Mouse (Mus musculus): ENCODE data around the gene Otud3. TPM values are rescaled to one million over a fixed set of nuclear protein-coding genes. Genes with fewer than 3 reads are reported as not detected.
A peak's percentile ranks its signal among the peaks of the same experiment; 100 is the strongest.

The Otud3 gene
- polyA plus RNA-seq, 1 experiment = 8.4 TPM

- 67% methylated on average over 6 of the region's 6 CpGs for WGBS
- Histone ChIP-seq H3K36me3 (ENCODE audit: control insufficient read depth, insufficient read depth, low read length) (peaks cover 1% of the 10 kb centered on the region; the same call in 1 of the 2 replicates), H3K27me3 (replicated peaks; ENCODE audit: control insufficient read depth, insufficient read depth, low read length) (no peaks in the 10 kb centered on the region), H3K4me3 (ENCODE audit: insufficient read depth, low read depth, low read length) (no peak overlapping the region), H3K4me1 (ENCODE audit: control insufficient read depth, insufficient read depth, low read length) (no peaks in the 10 kb centered on the region), H3K27ac (ENCODE audit: insufficient read depth, low read depth, low read length) (no peak overlapping the region)
- DNase-seq = no peak
- TF ChIP-seq POLR2A (IDR thresholded peaks at IDR 0.05; ENCODE audit: low read depth, low read length) (no peak), CTCF (conservative IDR thresholded peaks at IDR 0.05; ENCODE audit: insufficient read depth, insufficient read length, low read depth, low read length) (no peak)
Measured at GRCm38 (mm10) chr4:138892655-138893054, 21.1 kb downstream of the Otud3 start.

GRCm38 (mm10) chr4:138889635-138890034, 24.1 kb downstream of the Otud3 start:
- 80% methylated on average over 8 of the region's 8 CpGs for WGBS
- TF ChIP-seq POLR2A (IDR thresholded peaks at IDR 0.05; ENCODE audit: low read depth, low read length) = no peak
- no peak for TF ChIP-seq CTCF (conservative IDR thresholded peaks at IDR 0.05; ENCODE audit: insufficient read depth, insufficient read length, low read depth, low read length)
- H3K4me3 ChIP-seq (ENCODE audit: insufficient read depth, low read depth, low read length) = no peak overlapping the region
- no peak overlapping the region for H3K27ac ChIP-seq (ENCODE audit: insufficient read depth, low read depth, low read length)
- no peak for DNase-seq
- H3K4me1 ChIP-seq (ENCODE audit: control insufficient read depth, insufficient read depth, low read length) = no peaks in the 10 kb centered on the region
- H3K27me3 ChIP-seq (replicated peaks; ENCODE audit: control insufficient read depth, insufficient read depth, low read length) = no peaks in the 10 kb centered on the region
- H3K36me3 ChIP-seq (ENCODE audit: control insufficient read depth, insufficient read depth, low read length) = no peaks in the 10 kb centered on the region

GRCm38 (mm10) chr4:138889165-138889564, 24.6 kb downstream of the Otud3 start:
- H3K4me1 ChIP-seq (ENCODE audit: control insufficient read depth, insufficient read depth, low read length) = no peaks in the 10 kb centered on the region
- H3K27me3 ChIP-seq (replicated peaks; ENCODE audit: control insufficient read depth, insufficient read depth, low read length) = no peaks in the 10 kb centered on the region
- no peak overlapping the region for H3K4me3 ChIP-seq (ENCODE audit: insufficient read depth, low read depth, low read length)
- TF ChIP-seq CTCF (conservative IDR thresholded peaks at IDR 0.05; ENCODE audit: insufficient read depth, insufficient read length, low read depth, low read length) = no peak
- TF ChIP-seq POLR2A (IDR thresholded peaks at IDR 0.05; ENCODE audit: low read depth, low read length) = no peak
- H3K27ac ChIP-seq (ENCODE audit: insufficient read depth, low read depth, low read length) = no peak overlapping the region
- WGBS = 74% methylated on average over 7 of the region's 7 CpGs
- H3K36me3 ChIP-seq (ENCODE audit: control insufficient read depth, insufficient read depth, low read length) = no peaks in the 10 kb centered on the region
- no peak for DNase-seq

- Histone ChIP-seq H3K27me3 (replicated peaks; ENCODE audit: control insufficient read depth, insufficient read depth, low read length) (no peaks in the 10 kb centered on the region), H3K36me3 (ENCODE audit: control insufficient read depth, insufficient read depth, low read length) (no peaks in the 10 kb centered on the region), H3K27ac (ENCODE audit: insufficient read depth, low read depth, low read length) (no peak overlapping the region), H3K4me1 (ENCODE audit: control insufficient read depth, insufficient read depth, low read length) (no peaks in the 10 kb centered on the region), H3K4me3 (ENCODE audit: insufficient read depth, low read depth, low read length) (no peak overlapping the region)
- TF ChIP-seq POLR2A (IDR thresholded peaks at IDR 0.05; ENCODE audit: low read depth, low read length) = no peak
- peak; percentile 91 for TF ChIP-seq CTCF (conservative IDR thresholded peaks at IDR 0.05; ENCODE audit: insufficient read depth, insufficient read length, low read depth, low read length)
- DNase-seq = peak; percentile 83
- WGBS = 9% methylated on average over 6 of the region's 6 CpGs
Measured at GRCm38 (mm10) chr4:138884261-138884660, 29.5 kb downstream of the Otud3 start.

- no peak overlapping the region for H3K4me3 ChIP-seq (ENCODE audit: insufficient read depth, low read depth, low read length)
- H3K4me1 ChIP-seq (ENCODE audit: control insufficient read depth, insufficient read depth, low read length) = no peaks in the 10 kb centered on the region
- 28% methylated on average over 16 of the region's 16 CpGs for WGBS
- H3K27me3 ChIP-seq (replicated peaks; ENCODE audit: control insufficient read depth, insufficient read depth, low read length) = no peaks in the 10 kb centered on the region
- DNase-seq = no peak
- TF ChIP-seq POLR2A (IDR thresholded peaks at IDR 0.05; ENCODE audit: low read depth, low read length) (no peak), CTCF (conservative IDR thresholded peaks at IDR 0.05; ENCODE audit: insufficient read depth, insufficient read length, low read depth, low read length) (no peak)
- no peaks in the 10 kb centered on the region for H3K36me3 ChIP-seq (ENCODE audit: control insufficient read depth, insufficient read depth, low read length)
- no peak overlapping the region for H3K27ac ChIP-seq (ENCODE audit: insufficient read depth, low read depth, low read length)
Measured at GRCm38 (mm10) chr4:138882179-138882578, 31.6 kb downstream of the Otud3 start.

GRCm38 (mm10) chr4:138880811-138881584, 32.7 kb downstream of the Otud3 start:
- Histone ChIP-seq H3K36me3 (ENCODE audit: control insufficient read depth, insufficient read depth, low read length) (no peaks in the 10 kb centered on the region), H3K27ac (ENCODE audit: insufficient read depth, low read depth, low read length) (no peak overlapping the region), H3K4me1 (ENCODE audit: control insufficient read depth, insufficient read depth, low read length) (no peaks in the 10 kb centered on the region), H3K27me3 (replicated peaks; ENCODE audit: control insufficient read depth, insufficient read depth, low read length) (no peaks in the 10 kb centered on the region), H3K4me3 (ENCODE audit: insufficient read depth, low read depth, low read length) (no peak overlapping the region)
- no peak for DNase-seq
- WGBS = 81% methylated on average over 7 of the region's 7 CpGs
- TF ChIP-seq CTCF (conservative IDR thresholded peaks at IDR 0.05; ENCODE audit: insufficient read depth, insufficient read length, low read depth, low read length) = no peak
- no peak for TF ChIP-seq POLR2A (IDR thresholded peaks at IDR 0.05; ENCODE audit: low read depth, low read length)

GRCm38 (mm10) chr4:138879808-138880207, 33.9 kb downstream of the Otud3 start:
- Histone ChIP-seq H3K4me3 (ENCODE audit: insufficient read depth, low read depth, low read length) (no peak overlapping the region), H3K27me3 (replicated peaks; ENCODE audit: control insufficient read depth, insufficient read depth, low read length) (no peaks in the 10 kb centered on the region), H3K27ac (ENCODE audit: insufficient read depth, low read depth, low read length) (no peak overlapping the region), H3K36me3 (ENCODE audit: control insufficient read depth, insufficient read depth, low read length) (no peaks in the 10 kb centered on the region), H3K4me1 (ENCODE audit: control insufficient read depth, insufficient read depth, low read length) (no peaks in the 10 kb centered on the region)
- no peak for TF ChIP-seq POLR2A (IDR thresholded peaks at IDR 0.05; ENCODE audit: low read depth, low read length)
- no peak for TF ChIP-seq CTCF (conservative IDR thresholded peaks at IDR 0.05; ENCODE audit: insufficient read depth, insufficient read length, low read depth, low read length)
- 82% methylated on average over 11 of the region's 11 CpGs for WGBS
- DNase-seq = no peak

Measured in kidney, adult 2 months (tissue).